Mouse (Mus musculus): ENCODE measurements at regions not wholly inside any gene's neighbourhood (a gene's known extent, or its start where the extent isn't known, plus 50 kb on each side); places are given as distances from the start of the nearest gene placed in this dataset.

DNA sequence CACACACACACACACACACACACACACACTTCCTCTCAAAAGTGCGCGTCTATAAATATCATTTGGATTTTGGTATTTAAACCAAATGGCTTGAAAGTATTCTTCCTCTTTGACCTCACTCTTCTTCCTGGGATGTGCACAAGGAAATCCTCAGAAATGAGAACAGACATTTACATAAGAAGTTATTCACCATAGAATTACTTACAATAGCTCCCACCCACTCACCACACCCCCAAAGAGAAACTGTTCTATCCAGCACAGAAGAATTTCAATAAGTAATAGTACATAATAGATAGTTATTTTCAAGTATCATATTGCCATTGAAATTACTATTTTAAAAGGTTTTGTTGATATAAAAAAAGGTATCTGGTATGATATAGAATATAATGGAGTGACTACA lies 140.1 kb upstream of the 4933402D24Rik start:
- no peak for TF ChIP-seq CTCF (conservative IDR thresholded peaks at IDR 0.05)
- no peak for DNase-seq (ENCODE audit: low spot score in 2 of 2)
- no peak overlapping the region for H3K4me3 ChIP-seq
- no peak overlapping the region for H3K27ac ChIP-seq

DNA sequence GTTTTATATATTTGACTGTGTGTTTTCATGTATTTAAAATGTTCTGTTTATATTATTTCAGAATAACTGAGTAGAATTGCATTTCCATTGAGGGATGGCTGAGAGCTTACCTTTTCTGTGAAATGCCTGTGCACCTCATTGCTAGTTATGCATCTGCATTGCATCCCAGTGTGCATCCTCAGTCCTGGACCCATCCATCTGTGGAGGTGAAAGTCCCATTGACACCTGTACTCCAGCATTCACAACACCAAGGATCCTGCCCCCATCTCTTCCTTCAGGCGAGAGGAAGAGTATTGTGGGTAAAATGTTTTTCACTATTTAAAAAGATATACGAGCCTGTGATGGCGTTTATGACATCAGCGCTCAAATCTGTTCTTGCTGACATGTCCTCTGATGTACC lies 134.6 kb upstream of the 4933402D24Rik start:
- DNase-seq (ENCODE audit: low spot score in 2 of 2), result no peak
- H3K27ac ChIP-seq, result no peak overlapping the region
- no peak for TF ChIP-seq CTCF (conservative IDR thresholded peaks at IDR 0.05)
- H3K4me3 ChIP-seq, result no peak overlapping the region

- H3K4me3 ChIP-seq, result no peak overlapping the region
- TF ChIP-seq CTCF (conservative IDR thresholded peaks at IDR 0.05), result no peak
- H3K27ac ChIP-seq, result no peak overlapping the region
- DNase-seq (ENCODE audit: low spot score in 2 of 2), result no peak
These were observed 134.1 kb upstream of the 4933402D24Rik start for GRCm38 (mm10) chr1:63903201-63903600.

- DNase-seq (ENCODE audit: low spot score in 2 of 2), result no peak
- Histone ChIP-seq H3K27ac (no peak overlapping the region), H3K4me3 (no peak overlapping the region)
- no peak for TF ChIP-seq CTCF (conservative IDR thresholded peaks at IDR 0.05)
These were observed 133.3 kb upstream of the 4933402D24Rik start for GRCm38 (mm10) chr1:63902391-63902790.

- no peak overlapping the region for H3K4me3 ChIP-seq
- no peak for TF ChIP-seq CTCF (conservative IDR thresholded peaks at IDR 0.05)
- no peak for DNase-seq (ENCODE audit: low spot score in 2 of 2)
- no peak overlapping the region for H3K27ac ChIP-seq
These were observed 130.8 kb upstream of the 4933402D24Rik start for GRCm38 (mm10) chr1:63899631-63900577.

DNA sequence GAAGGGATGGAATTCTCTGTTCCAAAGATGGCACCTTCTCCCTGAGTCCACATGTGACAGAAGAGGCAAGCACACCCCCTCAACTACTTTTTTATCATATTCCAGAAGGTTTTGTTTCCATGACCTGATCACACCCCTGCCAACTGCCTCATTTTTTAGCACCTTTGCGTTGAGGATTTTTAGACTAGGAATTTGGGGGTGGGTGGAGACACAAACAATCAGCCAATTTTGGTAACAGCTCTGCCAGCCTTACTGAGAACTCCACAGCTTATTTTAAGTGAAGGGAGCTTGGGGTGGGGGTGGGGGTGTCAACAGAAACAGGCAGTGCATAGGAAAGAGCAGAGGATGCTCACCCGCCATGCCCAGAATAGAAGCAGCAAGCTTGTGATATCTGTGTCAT lies 129.7 kb upstream of the 4933402D24Rik start:
- TF ChIP-seq CTCF (conservative IDR thresholded peaks at IDR 0.05), result no peak
- H3K27ac ChIP-seq, result no peak overlapping the region
- no peak for DNase-seq (ENCODE audit: low spot score in 2 of 2)
- H3K4me3 ChIP-seq, result no peak overlapping the region

DNA sequence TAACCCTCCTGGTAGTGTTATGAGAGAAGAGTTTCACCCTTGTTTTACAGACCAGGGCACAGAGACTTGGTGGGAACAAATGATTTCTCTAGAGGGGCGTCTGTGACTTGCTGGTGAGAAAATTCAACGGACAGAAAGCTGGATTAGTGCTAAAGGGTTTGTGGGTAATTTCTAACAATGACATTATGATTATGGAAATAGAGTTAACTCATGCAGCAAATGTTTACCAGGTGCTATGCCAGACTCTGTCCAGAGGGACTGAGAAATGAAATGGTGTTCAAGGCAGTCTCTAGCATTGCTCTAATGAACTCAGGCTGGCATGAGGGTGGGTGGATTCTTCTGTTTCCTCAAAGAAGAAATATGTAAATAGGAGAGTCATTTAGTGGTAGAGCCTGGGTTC lies 128.5 kb upstream of the 4933402D24Rik start:
- DNase-seq (ENCODE audit: low spot score in 2 of 2), result no peak
- Histone ChIP-seq H3K27ac (no peak overlapping the region), H3K4me3 (no peak overlapping the region)
- no peak for TF ChIP-seq CTCF (conservative IDR thresholded peaks at IDR 0.05)

DNA sequence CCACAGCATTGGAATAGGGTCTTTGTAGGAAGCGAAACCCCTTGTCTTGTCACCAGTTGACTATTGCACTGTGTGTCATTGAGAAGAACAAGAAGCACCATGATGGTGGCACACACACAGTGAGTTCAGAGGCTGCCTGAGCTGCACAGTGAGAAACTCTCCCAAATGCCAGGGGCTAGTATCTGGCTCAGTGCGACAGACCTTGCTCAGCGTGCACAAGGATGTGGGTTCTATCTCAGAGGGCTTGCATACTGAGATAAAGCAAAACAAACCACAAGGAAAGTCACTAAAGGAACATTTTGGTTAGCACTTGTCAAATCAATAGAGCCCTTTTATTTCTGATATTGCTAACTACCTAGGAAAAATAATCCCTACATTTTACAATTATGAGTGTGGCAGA lies 110.5 kb upstream of the 4933402D24Rik start:
- Histone ChIP-seq H3K27ac (no peak overlapping the region), H3K4me3 (no peak overlapping the region)
- DNase-seq (ENCODE audit: low spot score in 2 of 2), result no peak
- no peak for TF ChIP-seq CTCF (conservative IDR thresholded peaks at IDR 0.05)

DNA sequence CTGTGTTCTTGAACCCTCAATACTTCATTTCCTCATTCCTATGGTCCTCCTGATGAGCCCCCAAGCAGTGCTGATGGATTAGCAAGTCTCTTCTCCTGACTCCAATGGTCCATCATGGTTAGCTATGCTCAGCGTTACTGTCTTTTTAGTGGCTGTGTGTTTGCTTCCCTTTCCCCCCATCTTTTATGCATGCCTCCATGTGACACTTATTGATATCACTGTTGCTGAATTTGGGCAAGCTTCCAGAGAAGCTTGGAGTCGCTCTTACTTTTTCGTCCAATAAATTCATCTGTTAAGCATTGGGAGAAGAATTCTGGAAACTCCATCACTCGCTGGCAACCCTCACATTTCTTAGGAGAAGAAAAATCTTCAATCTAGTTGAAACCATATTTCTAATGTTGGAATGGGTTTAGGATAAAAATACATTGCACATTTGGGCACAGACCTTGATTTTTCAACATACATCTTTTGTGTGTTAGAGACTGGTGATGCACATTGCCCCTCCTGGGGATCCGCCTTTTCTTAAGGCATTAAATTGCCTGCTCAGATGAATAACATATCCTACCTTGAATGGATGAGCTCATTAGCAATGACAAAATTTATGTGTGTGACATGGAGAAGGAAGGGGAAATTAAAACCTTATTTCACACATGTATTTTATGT lies 107.7 kb upstream of the 4933402D24Rik start:
- no peak for DNase-seq (ENCODE audit: low spot score in 2 of 2)
- TF ChIP-seq CTCF (conservative IDR thresholded peaks at IDR 0.05), result no peak
- no peak overlapping the region for H3K27ac ChIP-seq
- no peak overlapping the region for H3K4me3 ChIP-seq

DNA sequence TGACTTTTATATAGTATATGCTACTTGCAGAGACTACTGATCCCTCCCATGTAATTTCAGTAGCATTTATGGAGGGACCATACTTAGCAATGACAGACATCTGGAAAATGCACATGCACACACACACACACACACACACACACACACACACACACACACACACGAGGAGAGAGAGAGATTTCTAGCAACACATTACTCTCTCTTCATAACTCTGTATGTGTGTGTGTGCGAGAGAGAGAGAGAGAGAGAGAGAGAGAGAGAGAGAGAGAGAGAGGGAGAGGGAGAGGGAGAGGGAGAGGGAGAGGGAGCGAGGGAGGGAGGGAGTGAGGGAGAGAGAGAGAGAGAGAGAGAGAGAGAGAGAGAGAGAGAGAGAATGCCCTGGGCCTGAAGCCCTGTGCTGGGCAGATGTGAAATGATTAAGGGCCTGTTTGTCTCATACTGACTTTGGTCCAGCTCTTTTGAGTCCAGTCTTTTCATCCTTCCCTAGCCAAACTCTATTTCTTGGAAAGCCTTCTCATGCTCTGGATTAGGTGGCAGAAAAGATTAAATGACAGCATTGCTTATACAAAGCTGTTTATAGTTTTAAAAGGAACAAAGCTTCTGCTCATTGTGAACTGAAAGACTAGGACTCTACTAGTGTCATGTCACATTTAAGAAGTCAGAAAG lies 106.4 kb upstream of the 4933402D24Rik start:
- no peak for DNase-seq (ENCODE audit: low spot score in 2 of 2)
- no peak for TF ChIP-seq CTCF (conservative IDR thresholded peaks at IDR 0.05)
- Histone ChIP-seq H3K4me3 (no peak overlapping the region), H3K27ac (no peak overlapping the region)

DNA sequence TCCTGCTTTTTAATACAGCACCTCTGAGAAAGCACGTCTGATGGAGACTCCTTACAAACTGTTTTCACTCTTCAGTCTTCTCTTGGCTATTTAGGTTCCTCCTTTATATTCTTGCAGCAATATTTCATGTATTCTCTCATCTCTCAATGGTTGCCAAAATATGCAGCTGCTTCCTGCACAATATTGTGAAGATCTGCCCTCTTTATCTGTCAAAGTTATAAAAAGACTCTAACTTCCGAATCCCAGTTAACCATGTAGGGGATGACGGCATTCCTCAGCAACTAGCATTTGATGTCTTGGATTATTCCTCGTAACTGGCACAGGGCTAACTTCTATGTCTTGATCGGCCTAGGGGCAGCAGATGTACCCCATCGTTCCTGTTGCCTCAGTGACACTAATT lies 102.8 kb upstream of the 4933402D24Rik start:
- no peak overlapping the region for H3K27ac ChIP-seq
- TF ChIP-seq CTCF (conservative IDR thresholded peaks at IDR 0.05), result no peak
- DNase-seq (ENCODE audit: low spot score in 2 of 2), result no peak
- H3K4me3 ChIP-seq, result no peak overlapping the region

GRCm38 (mm10) chr1:63869342-63869741 lies 100.3 kb upstream of the 4933402D24Rik start:
- Histone ChIP-seq H3K27ac (no peak overlapping the region), H3K4me3 (no peak overlapping the region)
- peak; percentile 55 for TF ChIP-seq CTCF (conservative IDR thresholded peaks at IDR 0.05)
- no peak for DNase-seq (ENCODE audit: low spot score in 2 of 2)

GRCm38 (mm10) chr1:63857933-63858649 lies 89.0 kb upstream of the 4933402D24Rik start:
- TF ChIP-seq CTCF (conservative IDR thresholded peaks at IDR 0.05), result no peak
- DNase-seq (ENCODE audit: low spot score in 2 of 2), result no peak
- no peak overlapping the region for H3K27ac ChIP-seq
- H3K4me3 ChIP-seq, result no peak overlapping the region

All from layer of hippocampus, adult 2 months (tissue).